Mouse (Mus musculus) skeletal muscle tissue, postnatal 0 days (tissue): ENCODE data around the gene Gtf2i. TPM values are rescaled to one million over a fixed set of nuclear protein-coding genes. Genes with fewer than 3 reads are reported as not detected.

Experiments
- microRNA-seq, 2 experiments: library from miRNA; unstranded; fragments of <30 nt; microRNA quantifications; one replicate each; pipeline ENCODE4; 2016
- polyA plus RNA-seq: library from polyadenylated mRNA; unstranded; fragments of >200 nt; fragmentation: Nextera tagmentation; extraction: Ambion mirVana; gene quantifications from 2 replicates; pipeline ENCODE4 v1.2.1, GENCODE M21; 2015

Gene Gtf2i
- polyA plus RNA-seq = 69.2 and 73.2 TPM in 2 replicates

DNA sequence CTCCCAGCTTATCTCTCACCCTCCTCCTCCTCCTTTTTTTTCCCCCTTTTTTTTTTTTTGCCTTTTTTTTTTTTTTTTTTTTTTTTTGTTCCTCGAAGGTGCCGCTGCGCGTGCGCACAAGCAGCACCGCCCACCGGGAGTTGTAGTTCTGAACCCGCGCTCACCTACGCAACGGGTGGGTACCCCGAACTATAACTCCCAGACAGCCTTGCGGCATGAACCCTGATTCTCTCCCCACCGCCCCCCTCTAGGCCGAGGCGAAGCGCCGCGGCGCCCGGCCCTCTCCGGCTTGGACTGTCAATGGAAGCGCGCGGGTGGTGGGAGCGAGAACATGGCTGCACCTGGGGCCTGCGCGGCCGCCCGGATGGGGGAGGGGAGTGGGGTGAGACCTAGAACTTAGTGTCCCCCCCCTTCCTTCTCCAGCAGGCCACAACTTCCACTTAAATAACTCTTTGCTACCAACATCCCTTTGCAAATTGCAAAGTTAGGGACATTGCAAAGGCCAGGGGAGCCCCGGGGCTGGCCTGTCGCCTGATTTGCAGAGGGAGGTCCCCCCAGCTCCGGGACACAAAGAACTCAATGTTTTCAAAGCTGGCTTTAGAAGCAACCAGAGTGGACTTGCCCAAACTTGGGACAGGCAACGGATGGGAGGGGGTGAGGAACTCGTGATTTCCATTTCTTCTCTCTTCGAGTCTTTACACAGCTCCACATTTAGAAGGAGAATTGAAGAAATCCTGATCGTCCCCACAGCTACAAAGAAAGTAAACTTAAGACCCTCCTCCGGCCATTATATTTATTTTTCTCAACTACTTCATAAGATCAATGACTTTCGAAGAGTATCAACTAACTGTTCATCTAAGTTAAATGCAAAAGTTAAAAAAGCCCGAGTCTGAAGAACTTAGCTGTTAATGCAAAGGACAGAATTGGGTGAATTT lies at the start of gene Gtf2i:
Gtf2i (minus strand) TSS at position 73 of the 935 bp plus-strand sequence.

DNA sequence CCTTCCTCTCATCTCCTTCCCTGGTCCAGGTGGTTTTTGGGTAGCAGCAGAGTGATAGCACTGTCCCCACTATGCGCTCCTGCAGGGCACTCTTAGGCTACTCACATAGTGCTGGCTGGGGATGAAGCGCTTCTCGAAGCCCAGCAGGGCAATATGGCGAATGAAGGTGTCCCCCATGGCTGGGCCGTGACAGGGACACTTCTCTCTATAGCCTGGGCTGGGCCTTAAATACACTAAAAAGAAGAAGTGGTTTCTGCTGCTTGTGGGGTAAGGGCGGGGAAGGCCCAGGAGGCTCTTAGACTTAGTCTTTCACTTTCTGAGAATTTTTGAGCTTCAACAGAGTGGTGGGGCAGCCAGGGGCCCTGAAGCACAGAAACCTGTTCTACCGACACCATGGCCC lies 85.2 kb downstream of the Gtf2i start, which contains the start of gene Ncf1:
Ncf1 (minus strand) TSS at position 235 of the 400 bp plus-strand sequence.

Small RNA genes within 50 kb of the gene (microRNA-seq; reads per million reads assigned to microRNA genes)
- 0 reads per million in 2 experiments for gene Mir3965

Other genes starting within 250 kb of the Gtf2i start
- 26.7 and 36.7 TPM in 2 replicates for gene Castor2, start 215.0 kb downstream of the Gtf2i start, polyA plus RNA-seq
- gene Rcc1l, start 138.0 kb downstream of the Gtf2i start, polyA plus RNA-seq = 17.0 and 19.1 TPM in 2 replicates
- 4.1 and 4.2 TPM in 2 replicates for gene Gtf2ird2, start 130.7 kb downstream of the Gtf2i start, polyA plus RNA-seq
- gene Ncf1, start 85.1 kb downstream of the Gtf2i start, polyA plus RNA-seq = 3.9 and 5.2 TPM in 2 replicates
- gene Gtf2ird1, start 142.0 kb upstream of the Gtf2i start, polyA plus RNA-seq = 29.4 and 29.8 TPM in 2 replicates
- gene Clip2, start 237.7 kb upstream of the Gtf2i start, polyA plus RNA-seq = 0.81 and 1.0 TPM in 2 replicates
- not detected in 2 replicates for gene Syna, start 245.4 kb upstream of the Gtf2i start, polyA plus RNA-seq